Mouse (Mus musculus) adrenal gland, postnatal 14 days (tissue): ENCODE results near the gene Fli1. TPM values are rescaled to one million over a fixed set of nuclear protein-coding genes. Genes with fewer than 3 reads are reported as not detected.

Experiments
- DNase-seq: peaks from one replicate; pipeline ENCODE4 v3.0.0; 2021; ENCODE audit warnings: mixed read lengths
- total RNA-seq: library from RNA; stranded (reverse); gene quantifications from 2 replicates; pipeline ENCODE4 v1.2.3, GENCODE M21; 2021

The Fli1 gene
- total RNA-seq, 1 experiment from 2014 or later = 23.6 TPM

GRCm38 (mm10) chr9:32522536-32523245 lies 20.0 kb downstream of the Fli1 start:
- no peak for DNase-seq

GRCm38 (mm10) chr9:32521331-32521730 lies 21.3 kb downstream of the Fli1 start:
- DNase-seq = no peak

DNA sequence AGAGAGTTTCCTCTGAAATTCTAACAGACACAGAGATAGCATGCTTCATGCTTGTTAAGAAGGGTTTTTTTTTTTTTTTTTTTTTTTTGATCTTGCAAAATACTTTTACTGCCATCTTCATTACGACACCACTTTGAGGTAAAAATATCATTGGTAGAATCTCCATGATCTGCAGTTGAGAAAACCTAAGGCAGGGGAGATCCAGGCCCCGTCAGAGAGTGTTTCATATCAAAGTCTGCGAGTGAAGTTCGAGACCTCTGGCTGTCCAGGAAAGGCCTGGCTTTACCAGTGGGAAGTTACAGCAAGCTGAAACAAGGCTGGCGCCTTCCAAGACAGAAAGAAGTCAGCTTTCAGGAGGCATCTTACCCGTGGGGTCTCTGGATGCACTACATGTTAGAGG lies 21.8 kb downstream of the Fli1 start:
- DNase-seq = no peak

GRCm38 (mm10) chr9:32519101-32520051 lies 23.3 kb downstream of the Fli1 start:
- DNase-seq = no peak

- no peak for DNase-seq
These were observed 24.1 kb downstream of the Fli1 start for GRCm38 (mm10) chr9:32518351-32519075.

DNA sequence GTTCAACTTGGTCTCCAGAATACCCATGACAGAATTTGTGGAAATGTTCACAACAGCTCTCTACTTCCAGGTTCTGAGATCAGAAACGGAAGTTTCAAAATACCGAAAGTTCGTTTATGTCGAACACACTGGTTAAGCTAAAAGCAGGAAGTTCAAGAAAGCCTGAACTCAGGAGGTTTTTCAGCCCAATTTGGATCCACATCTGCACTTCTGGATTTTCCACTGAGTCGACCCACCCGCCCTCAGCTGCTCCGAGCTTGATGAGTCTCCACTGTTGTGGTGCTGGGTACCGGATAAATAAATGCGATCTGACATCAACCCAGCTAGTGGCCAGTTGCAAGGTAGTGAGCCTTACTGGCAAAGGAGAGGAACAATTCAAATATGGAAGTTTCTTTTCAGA lies 26.0 kb downstream of the Fli1 start:
- no peak for DNase-seq

DNA sequence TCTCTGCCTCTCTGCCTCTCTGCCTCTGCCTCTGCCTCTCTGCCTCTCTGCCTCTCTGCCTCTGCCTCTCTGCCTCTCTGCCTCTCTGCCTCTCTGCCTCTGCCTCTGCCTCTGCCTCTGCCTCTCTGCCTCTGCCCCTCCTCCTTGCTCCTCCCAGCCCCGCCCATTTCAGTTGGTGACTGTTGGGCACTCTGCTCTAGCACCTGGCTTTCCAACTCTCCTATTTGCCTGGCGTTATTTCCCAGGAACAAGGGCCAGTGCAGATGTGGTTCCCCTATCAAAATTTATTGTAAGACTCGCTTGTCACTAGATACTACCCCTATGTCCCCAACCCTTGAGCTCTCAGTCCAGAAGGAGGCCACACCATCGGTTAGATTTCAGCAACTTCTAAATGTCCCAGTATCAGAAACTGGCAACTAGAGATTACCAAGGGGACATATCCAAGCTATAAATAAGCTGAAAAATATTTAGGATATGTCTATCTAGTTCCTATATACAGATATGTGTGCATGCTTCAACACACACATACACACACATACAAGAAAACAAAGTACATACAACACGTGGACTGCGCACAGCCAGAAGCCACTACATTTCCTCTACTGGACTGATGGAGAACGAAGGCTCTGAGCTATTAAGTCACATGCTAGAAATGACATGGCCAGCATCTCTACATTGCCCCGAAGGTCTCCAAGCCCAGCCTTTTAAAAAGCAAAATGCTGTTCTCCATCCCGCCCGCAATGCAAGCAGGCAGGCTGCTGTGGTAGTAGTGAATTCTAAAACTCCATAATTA lies 26.6 kb downstream of the Fli1 start:
- DNase-seq = peak; percentile 53

DNA sequence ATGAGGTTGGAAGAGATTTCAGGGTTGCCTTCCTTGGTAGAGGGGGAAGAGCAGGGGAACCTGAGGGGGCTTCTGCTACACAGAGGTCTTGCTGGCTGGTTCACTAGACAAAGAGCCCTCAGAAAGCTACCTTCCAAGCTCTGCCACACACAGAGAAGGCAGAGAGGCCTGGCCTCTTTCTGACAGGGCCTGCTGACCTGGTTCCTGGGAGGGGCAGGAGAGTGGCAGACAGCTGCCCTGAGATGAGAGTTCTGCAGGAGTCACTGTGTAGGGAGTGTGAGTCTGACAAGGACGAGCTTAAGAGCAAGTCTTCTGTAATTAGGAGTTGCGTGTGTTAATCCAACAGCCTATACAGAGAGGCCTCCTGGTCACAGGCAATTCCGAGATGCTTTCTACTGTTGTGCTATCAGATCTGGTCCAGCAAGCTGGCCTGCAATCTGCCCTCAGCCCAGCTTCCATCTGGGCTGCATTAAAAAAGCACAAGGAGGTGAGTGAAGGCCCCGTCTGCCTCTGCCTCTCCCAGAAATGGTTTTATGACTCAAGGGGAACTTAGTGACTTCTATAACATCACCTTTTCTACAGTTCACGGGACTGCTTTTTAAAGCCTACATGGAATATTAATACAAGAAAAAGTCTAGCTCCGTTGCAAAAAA lies 28.1 kb downstream of the Fli1 start:
- no peak for DNase-seq

DNA sequence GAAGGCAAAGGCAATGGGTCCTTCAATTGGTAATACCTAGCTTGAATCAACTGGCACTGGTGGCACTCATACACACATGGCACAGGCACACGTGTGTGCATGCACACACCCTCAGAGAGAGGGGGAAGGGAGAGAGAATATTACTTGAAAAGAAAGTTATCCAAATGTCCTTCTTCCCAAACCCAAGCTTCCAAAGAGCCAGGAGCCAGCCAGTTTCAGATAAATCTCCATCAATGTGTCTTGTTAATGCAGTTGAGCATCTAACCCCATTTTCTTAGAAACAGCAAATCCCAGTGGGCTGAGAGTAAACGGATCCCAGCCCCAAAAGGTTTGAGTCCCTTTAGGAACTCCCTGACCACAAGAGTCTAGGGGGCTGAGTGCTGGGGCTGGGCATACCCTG lies 29.2 kb downstream of the Fli1 start:
- DNase-seq = no peak

GRCm38 (mm10) chr9:32510454-32511263 lies 32.0 kb downstream of the Fli1 start:
- no peak for DNase-seq

DNA sequence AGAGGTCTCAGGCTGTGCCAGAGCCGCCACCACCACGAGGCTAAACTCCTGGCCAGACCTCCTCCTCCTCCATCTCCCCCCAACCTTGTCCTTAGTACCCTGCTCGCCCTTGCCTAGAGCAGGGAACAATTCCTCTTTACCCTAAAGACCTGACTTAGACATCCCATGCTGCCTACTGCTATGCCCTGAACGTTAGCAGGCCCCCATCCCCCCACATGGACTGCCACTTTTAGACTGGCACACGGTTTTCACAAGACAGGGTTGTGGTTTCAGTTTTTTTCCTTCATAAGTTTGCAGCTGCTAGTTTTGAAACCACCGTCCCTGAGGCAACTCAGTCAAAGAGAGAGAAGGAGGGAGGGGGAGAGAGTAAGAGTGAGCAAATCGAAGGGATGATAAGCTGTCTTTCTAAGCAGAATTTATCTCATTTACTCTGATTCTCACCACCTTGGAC lies 32.9 kb downstream of the Fli1 start:
- no peak for DNase-seq

DNA sequence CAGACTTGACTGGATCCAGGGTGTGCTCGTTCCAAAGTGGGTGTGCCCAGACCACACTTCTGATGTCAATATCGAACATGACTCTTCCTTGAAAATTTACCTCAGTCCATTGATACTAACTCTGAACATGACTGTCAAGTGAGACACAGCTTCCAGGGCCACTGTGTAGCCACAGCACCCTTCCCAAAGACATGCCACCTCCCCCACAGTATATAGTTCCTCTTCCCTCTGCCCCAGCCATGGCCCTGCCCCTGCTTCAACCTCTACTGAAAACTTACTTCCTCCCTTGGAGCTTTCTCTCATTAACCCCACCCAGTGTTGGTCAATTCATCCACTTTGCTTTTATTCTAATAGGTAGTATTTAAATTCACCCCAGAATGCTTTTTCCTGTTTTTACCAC lies 34.0 kb downstream of the Fli1 start:
- DNase-seq = peak; percentile 38

DNA sequence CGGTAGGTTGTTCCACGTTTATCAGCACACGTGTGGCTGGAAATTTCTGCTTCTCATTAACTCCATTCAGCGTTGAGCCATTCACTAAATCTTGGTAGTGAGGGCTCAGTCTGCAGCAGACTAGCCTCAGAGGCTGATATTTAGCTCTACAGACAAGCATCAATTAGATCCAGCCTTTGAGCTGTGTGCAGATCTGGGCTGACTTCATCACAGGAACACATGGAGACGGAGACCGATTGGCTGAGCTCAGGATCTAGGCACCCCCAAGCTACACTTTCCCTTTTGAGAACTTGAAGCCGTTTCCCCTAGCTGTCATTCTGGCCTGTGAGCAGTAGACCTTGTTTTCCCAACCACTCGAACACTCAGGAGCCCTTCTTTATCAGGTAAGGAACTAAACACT lies 34.5 kb downstream of the Fli1 start:
- DNase-seq = no peak

DNA sequence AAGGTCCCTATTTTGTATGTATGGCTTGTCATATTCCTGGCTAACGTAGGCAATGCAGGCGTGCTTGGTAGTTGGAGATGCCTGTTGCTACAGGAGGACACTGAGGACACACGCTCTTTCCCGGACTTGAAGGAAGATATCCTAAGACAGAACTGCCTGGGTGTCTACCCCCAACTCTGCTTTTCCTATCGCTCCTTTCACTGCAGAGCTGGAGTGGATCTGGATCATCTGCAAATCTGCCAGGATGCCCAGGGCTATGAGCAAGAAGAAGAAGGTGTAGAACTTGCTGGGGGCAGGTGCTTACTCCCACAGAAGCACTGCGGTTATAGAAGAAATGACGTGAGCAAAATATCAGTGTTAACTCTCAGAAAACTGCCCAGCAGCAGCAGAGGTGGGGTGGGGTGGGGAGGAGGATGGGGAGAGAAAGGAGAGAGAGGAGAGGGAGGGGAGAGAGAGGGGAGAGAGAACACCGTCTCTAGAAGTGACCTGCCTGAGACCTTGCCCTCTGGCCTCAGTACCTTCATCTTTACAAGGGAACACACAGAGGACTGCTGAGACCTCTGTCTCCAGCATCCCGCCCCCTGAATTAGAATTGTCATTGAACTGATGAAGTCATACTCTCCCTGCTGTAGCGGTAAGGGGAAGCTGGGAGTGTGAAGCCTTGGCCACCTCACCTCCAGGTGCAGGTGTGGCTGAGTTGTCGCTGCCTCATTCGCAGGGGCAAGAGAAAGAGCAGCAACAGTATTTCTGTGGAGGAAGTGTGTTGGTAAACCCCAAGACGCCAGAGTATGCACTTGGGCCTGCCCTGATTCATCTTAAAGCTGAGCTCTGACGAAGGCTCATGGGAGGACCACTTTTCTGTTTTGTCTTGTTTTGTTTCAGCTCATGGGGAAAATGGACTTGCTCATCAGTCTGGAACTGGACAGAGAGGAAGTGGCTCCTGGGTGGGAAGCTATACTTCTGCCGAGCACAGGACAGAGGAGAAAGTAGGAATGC lies 35.5 kb downstream of the Fli1 start:
- DNase-seq = no peak

DNA sequence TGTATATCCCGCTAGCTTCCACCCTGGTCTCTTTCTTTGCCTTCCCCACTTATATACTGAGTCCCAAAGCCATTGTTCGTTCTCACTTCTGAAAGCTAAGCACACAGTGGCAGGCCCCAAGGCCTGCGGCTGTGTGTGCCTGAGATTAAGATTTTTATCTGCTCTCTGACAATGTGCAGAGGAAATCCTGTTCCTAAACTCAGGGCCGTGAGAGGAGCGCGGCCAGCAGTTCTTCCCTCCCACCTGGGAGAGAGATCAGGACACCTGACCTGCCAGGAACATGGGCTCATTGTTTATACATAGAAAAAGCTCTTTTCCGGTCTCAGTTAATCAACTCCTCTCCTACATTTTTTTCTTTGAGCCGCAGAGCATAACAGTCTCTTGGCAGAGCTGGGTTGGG lies 36.5 kb downstream of the Fli1 start:
- DNase-seq = peak; percentile 58

DNA sequence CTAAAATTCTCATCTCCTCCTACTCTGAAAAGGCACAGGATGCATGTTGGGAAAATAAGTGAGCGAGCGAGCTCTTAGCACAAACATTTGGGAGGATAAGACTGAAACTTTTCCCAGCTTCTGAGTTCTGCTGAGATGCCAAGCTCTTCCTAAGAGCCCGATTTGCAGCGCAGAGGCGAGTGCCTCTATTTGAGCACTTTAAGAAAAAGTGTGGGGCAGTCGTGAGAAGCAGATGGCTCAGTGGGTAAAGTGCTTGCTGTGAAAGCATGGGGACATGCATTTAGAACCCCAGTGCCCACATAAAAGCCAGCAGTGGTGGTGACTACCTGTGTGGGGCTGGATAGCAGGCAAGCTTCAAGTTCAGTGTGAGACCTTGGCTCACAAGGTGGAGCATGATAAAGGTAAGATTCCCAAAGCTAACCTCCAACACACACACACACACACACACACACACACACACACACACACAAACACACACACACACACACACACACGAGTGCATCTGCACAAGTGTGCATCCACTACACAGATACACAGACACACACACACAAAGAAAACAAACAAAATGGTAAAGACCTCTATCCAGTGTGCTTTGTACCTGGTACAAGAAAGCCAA lies 37.1 kb downstream of the Fli1 start:
- DNase-seq = no peak

DNA sequence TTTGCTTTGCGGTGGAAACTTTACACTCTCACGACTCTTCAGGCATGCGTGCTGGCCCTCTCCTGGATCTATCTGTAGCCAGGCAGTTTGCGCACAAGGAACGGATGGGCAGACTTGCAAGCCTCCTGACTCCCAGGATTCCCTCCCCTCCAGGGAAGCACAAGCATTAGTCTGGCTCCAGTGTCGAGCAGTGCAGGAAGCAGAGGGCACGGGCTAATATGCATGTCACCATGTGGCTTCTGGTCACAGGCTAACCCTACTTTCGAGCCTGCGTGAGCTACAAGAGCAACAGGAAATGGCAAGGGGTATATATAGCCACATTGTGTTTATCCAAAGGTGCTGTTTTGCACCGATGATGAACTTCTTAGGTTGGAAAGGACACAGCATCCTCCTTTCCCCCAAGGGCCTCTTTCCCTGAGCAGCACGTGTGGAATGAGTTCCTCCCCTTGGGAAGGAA lies 38.6 kb downstream of the Fli1 start:
- DNase-seq = peak; percentile 59

- no peak for DNase-seq
These were observed 39.2 kb downstream of the Fli1 start for GRCm38 (mm10) chr9:32503423-32503822.
